Mouse (Mus musculus) stomach, postnatal 0 days (tissue): ENCODE results near the gene Scaper. TPM values are rescaled to one million over a fixed set of nuclear protein-coding genes. Genes with fewer than 3 reads are reported as not detected.

Experiments used
- ATAC-seq: fragments of 200-750 bp; cut with Nextera tagmentation; 2 replicates; pipeline ENCODE4 v1.8.0; 2017; ENCODE audit not compliant: low FRiP score, low TSS enrichment
- DNase-seq: peaks from one replicate; pipeline ENCODE4 v3.0.0-alpha.2; 2016; ENCODE audit warnings: low spot score
- H3K27ac ChIP-seq: fragments of 300-500 bp; sonication (generic); replicated peaks from 2 replicates; pipeline ENCODE4 v1.5.1; 2014; ENCODE audit warnings: mild to moderate bottlenecking, control low read depth
- H3K27me3 ChIP-seq: fragments of 300-500 bp; sonication (generic); 2 replicates; pipeline ENCODE4 v1.6.1; 2014; ENCODE audit warnings: low read length; ENCODE audit not compliant: control insufficient read depth, insufficient read depth
- H3K36me3 ChIP-seq: fragments of 300-500 bp; sonication (generic); 2 replicates; pipeline ENCODE4 v1.6.1; 2014; ENCODE audit warnings: low read length, mixed read lengths; ENCODE audit not compliant: control insufficient read depth, insufficient read depth
- H3K4me1 ChIP-seq: fragments of 300-500 bp; sonication (generic); replicated peaks from 2 replicates; pipeline ENCODE4 v1.6.1; 2014; ENCODE audit warnings: antibody characterized with exemption; ENCODE audit not compliant: control insufficient read depth, insufficient read depth
- H3K4me2 ChIP-seq: fragments of 300-500 bp; sonication (generic); replicated peaks from 2 replicates; pipeline ENCODE4 v1.6.1; 2014; ENCODE audit warnings: low read depth, mild to moderate bottlenecking, control low read depth, moderate library complexity
- H3K4me3 ChIP-seq: fragments of 300-500 bp; sonication (generic); 2 replicates; pipeline ENCODE4 v1.5.1; 2014; ENCODE audit warnings: low read depth, low read length, control low read depth
- H3K9ac ChIP-seq: fragments of 300-500 bp; sonication (generic); 2 replicates; pipeline ENCODE4 v1.6.1; 2014; ENCODE audit warnings: mild to moderate bottlenecking, low read length, control low read depth, mixed read lengths
- H3K9me3 ChIP-seq: fragments of 300-500 bp; sonication (generic); 2 replicates; pipeline ENCODE4 v1.6.1; 2016; ENCODE audit warnings: low read length; ENCODE audit not compliant: control insufficient read depth
- CTCF ChIP-seq: IDR thresholded peaks from 2 replicates; pipeline ENCODE4 v1.5.1; 2016; ENCODE audit warnings: antibody characterized with exemption, low read depth, mild to moderate bottlenecking, moderate library complexity
- EP300 ChIP-seq: optimal IDR thresholded peaks from 2 replicates; pipeline ENCODE3; 2016; ENCODE audit warnings: antibody characterized with exemption
- WGBS: fragments of 180-500 bp; shearing (Covaris S2); extraction: QIAGEN DNeasy Blood & Tissue Kit; methylation state at CpG from one replicate; pipeline ENCODE4 v1.1.7; 2014; 5-methylcytosine and 5-hydroxymethylcytosine counted together
- polyA plus RNA-seq: library from polyadenylated mRNA; unstranded; fragments of >200 nt; fragmentation: Nextera tagmentation; extraction: Ambion mirVana; gene quantifications from 2 replicates; pipeline ENCODE4 v1.2.1, GENCODE M21; 2015

Scaper gene
- polyA plus RNA-seq, 1 experiment from 2014 or later: 5.9 TPM

DNA sequence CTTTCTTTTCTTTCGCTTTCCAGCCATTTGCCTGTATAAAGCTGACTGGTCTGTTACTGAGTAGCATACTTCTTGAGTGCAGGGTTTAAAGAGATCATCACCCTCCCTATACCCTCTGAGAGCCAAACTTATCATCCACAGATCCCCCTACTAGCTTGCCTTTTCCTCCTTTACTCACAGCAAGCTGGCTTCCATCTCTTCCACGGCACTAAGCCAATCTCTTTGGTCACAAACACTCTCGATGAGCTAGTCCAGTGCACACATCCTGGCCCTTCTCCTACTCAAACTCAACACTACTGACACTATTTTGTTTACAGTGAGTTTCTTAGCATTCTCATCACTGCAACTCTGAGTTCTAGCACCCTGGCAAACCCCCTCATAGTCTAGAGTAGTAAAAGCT, 430.0 kb downstream of the Scaper start:
- H3K4me3 ChIP-seq: no peak overlapping the region
- no peak overlapping the region for H3K27ac ChIP-seq
- TF ChIP-seq EP300 (no peak), CTCF (no peak)
- ATAC-seq: no peak
- WGBS: 67% methylated on average over 3 of the region's 3 CpGs
- DNase-seq: no peak
- no peaks in the 10 kb centered on the region for H3K36me3 ChIP-seq
- no peaks in the 10 kb centered on the region for H3K9me3 ChIP-seq
- no peak overlapping the region for H3K4me2 ChIP-seq
- no peaks in the 10 kb centered on the region for H3K27me3 ChIP-seq
- H3K4me1 ChIP-seq: peaks cover 3% of the 10 kb centered on the region
- no peak overlapping the region for H3K9ac ChIP-seq

Other genes starting within 250 kb of the Scaper start
- not detected in 2 replicates for gene 4930563M21Rik, start 72.4 kb upstream of the Scaper start, polyA plus RNA-seq
- 95.7 and 98.1 TPM in 2 replicates for gene Rcn2, start 103.7 kb upstream of the Scaper start, polyA plus RNA-seq
- gene Pstpip1, start 151.8 kb upstream of the Scaper start, polyA plus RNA-seq: 3.9 and 5.0 TPM in 2 replicates
- gene Tspan3, start 227.4 kb upstream of the Scaper start, polyA plus RNA-seq: 318 and 328 TPM in 2 replicates